Mouse (Mus musculus) brain, adult 2 months (tissue): ENCODE data around the gene Gm6880.
"Not testable (repeated sequence)": the region's sequence is repeated elsewhere in the genome, so short reads cannot be mapped to it uniquely, and the experiment has no call there.

Source experiments
- DNase-seq: peaks from one replicate; pipeline ENCODE4 v3.0.0; 2011; ENCODE audit warnings: low read depth, low spot score

The Gm6880 gene

GRCm38 (mm10) chrX:74481349-74481885, at the start of gene Gm6880:
TSS of gene Gm6880 (minus strand) at chrX:74481399.
- DNase-seq: not testable (repeated sequence)

GRCm38 (mm10) chrX:74517461-74517860, 36.3 kb upstream of the Gm6880 start:
- not testable (repeated sequence) for DNase-seq

GRCm38 (mm10) chrX:74497131-74497530, 15.9 kb upstream of the Gm6880 start:
- DNase-seq: no peak

GRCm38 (mm10) chrX:74452773-74453172, 28.4 kb downstream of the Gm6880 start:
- peak; percentile 40 for DNase-seq

- no peak for DNase-seq
Measured at GRCm38 (mm10) chrX:74451157-74451912, 29.9 kb downstream of the Gm6880 start.
